Mouse (Mus musculus) hindbrain, embryonic 12.5 days (tissue): ENCODE measurements around the gene Sema3g. TPM values are rescaled to one million over a fixed set of nuclear protein-coding genes. Genes with fewer than 3 reads are reported as not detected.

Source experiments
- ATAC-seq: fragments of 200-750 bp; cut with Nextera tagmentation; 2 replicates; pipeline ENCODE4 v1.8.0; 2017; ENCODE audit warnings: moderate TSS enrichment; ENCODE audit not compliant: low FRiP score
- H3K27ac ChIP-seq: fragments of 300-500 bp; sonication (generic); 2 replicates; pipeline ENCODE4 v1.5.1; 2016; ENCODE audit warnings: mild to moderate bottlenecking
- H3K27me3 ChIP-seq: fragments of 300-500 bp; sonication (generic); 2 replicates; pipeline ENCODE4 v1.6.1; 2016; ENCODE audit warnings: mild to moderate bottlenecking
- H3K36me3 ChIP-seq: fragments of 300-500 bp; sonication (generic); 2 replicates; pipeline ENCODE4 v1.6.1; 2016; ENCODE audit warnings: mild to moderate bottlenecking
- H3K4me1 ChIP-seq: fragments of 300-500 bp; sonication (generic); 2 replicates; pipeline ENCODE4 v1.6.1; 2016
- H3K4me2 ChIP-seq: fragments of 300-500 bp; sonication (generic); replicated peaks from 2 replicates; pipeline ENCODE4 v1.6.1; 2016; ENCODE audit warnings: mild to moderate bottlenecking
- H3K4me3 ChIP-seq: fragments of 300-500 bp; sonication (generic); 2 replicates; pipeline ENCODE4 v1.5.1; 2016; ENCODE audit warnings: mild to moderate bottlenecking
- H3K9ac ChIP-seq: fragments of 300-500 bp; sonication (generic); 2 replicates; pipeline ENCODE4 v1.6.1; 2016; ENCODE audit warnings: mild to moderate bottlenecking, moderate library complexity
- H3K9me3 ChIP-seq: fragments of 300-500 bp; sonication (generic); replicated peaks from 2 replicates; pipeline ENCODE4 v1.6.1; 2016; ENCODE audit warnings: mild to moderate bottlenecking
- WGBS: fragments of 180-500 bp; shearing (Covaris S2); methylation state at CpG from one replicate; pipeline ENCODE4 v1.1.7; 2016; 5-methylcytosine and 5-hydroxymethylcytosine counted together
- polyA plus RNA-seq: library from polyadenylated mRNA; unstranded; fragments of >200 nt; fragmentation: Nextera tagmentation; extraction: Ambion mirVana; gene quantifications from 2 replicates; pipeline ENCODE4 v1.2.1, GENCODE M21; 2016

Sema3g gene
- polyA plus RNA-seq, 1 experiment from 2014 or later, result 0.79 TPM

DNA sequence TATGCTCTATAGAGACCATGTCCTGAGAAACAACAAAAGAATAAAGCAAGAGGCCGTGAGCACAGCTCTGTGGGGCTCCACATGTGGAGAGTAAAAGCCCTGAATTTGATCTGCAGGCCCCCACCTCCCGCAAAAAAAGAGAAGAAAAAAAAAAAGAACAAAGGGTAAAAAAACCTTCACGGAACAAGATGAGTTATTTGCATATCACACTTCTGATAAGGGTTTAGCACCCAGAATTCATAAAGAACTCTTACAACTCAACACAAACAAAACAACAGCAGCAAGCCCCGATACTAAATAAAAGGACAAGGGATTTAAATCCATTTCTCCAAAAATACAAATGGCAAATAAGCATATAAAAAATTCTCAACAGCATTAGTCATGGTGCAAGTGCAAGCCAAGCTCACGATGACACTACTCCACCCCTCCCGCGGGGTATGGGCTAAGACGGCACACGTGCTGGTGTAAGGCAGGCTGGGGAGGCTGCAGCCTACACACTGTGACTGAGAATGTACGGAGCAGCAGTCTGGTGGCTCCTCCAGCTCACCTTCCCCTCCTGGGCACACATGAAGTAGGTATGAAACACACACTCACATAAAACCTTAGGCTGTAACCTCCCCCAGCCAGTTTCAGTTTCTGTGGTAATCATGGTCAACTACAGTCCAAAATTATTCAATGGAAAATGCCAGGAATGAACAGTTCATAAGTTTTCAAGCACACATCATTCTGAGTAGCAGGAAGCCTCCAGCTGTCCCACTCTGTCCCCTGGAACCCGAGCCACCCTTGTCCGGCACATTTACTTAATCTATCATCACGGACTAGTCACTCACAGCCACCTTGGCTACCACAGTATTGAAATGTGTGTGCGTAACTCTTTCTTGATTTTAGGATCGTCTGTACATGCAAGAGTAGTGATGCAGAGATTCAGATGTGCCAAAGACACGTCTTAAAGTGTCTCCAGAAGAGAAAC is 19.8 kb upstream of the Sema3g start:
- peaks cover 80% of the 10 kb centered on the region for H3K36me3 ChIP-seq

GRCm38 (mm10) chr14:31199599-31199998 is 18.1 kb upstream of the Sema3g start:
- Histone ChIP-seq H3K36me3 (peaks cover 81% of the 10 kb centered on the region), H3K27ac (no peak overlapping the region), H3K4me3 (no peak overlapping the region), H3K4me2 (no peak overlapping the region), H3K9me3 (no peaks in the 10 kb centered on the region), H3K9ac (no peak overlapping the region), H3K4me1 (peaks cover 18% of the 10 kb centered on the region), H3K27me3 (no peaks in the 10 kb centered on the region)
- WGBS, result 97% methylated on average over 7 of the region's 7 CpGs
- ATAC-seq, result no peak

More for the DNA sequence above, 19.8 kb upstream of the Sema3g start:
- Histone ChIP-seq H3K9ac (no peak overlapping the region), H3K4me1 (peaks cover 9% of the 10 kb centered on the region), H3K9me3 (no peaks in the 10 kb centered on the region), H3K4me3 (no peak overlapping the region), H3K4me2 (no peak overlapping the region), H3K27ac (no peak overlapping the region), H3K27me3 (no peaks in the 10 kb centered on the region)
- 68% methylated on average over 16 of the region's 16 CpGs for WGBS
- no peak for ATAC-seq

DNA sequence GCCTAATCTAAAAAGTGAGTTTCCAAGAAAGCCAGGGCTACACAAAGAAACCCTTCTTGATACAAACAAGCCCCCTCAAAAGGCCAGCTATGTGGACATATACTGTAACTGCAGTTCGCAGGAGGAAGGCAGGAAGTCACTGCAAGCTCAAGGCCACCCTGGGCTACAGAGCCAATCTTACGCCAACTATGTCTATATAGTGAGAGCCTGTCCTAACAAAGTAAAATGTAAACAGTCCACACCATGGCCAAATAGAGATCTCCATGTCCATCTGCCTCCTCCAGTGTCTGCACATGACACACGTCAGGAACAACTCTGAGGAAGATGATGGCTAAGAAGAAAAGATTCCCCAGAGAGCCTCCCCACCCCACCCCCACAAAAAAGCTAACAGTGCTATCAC is 17.6 kb upstream of the Sema3g start:
- 78% methylated on average over 3 of the region's 3 CpGs for WGBS
- H3K36me3 ChIP-seq, result peaks cover 77% of the 10 kb centered on the region
- H3K27me3 ChIP-seq, result no peaks in the 10 kb centered on the region

DNA sequence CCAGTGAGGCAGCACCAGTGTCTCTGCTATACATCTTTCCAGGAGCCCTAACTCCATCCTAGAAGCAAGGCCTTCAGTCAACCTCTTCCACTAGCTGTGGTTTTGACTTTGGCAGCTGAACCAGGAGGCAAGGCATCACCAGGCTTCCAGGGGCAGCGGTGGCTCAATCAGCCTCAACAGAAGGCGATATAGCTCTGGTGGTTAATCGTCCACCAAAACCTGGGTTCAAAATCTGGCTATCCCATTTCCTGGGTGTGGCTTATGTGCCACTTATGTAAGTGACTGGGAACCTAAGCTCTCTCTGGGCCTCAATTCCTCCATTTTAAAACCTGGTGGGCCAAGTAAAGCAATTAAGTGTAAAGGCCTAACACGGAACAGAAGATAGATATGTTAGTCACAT is 12.8 kb upstream of the Sema3g start:
- 83% methylated on average over 4 of the region's 4 CpGs for WGBS

More for the DNA sequence above, 17.6 kb upstream of the Sema3g start:
- Histone ChIP-seq H3K9ac (no peak overlapping the region), H3K9me3 (no peaks in the 10 kb centered on the region), H3K4me2 (no peak overlapping the region), H3K4me1 (peaks cover 22% of the 10 kb centered on the region), H3K27ac (no peak overlapping the region), H3K4me3 (no peak overlapping the region)
- no peak for ATAC-seq

GRCm38 (mm10) chr14:31205244-31205561 is 12.5 kb upstream of the Sema3g start:
- ATAC-seq, result no peak
- H3K9ac ChIP-seq, result peak overlapping the region; percentile 92
- H3K27me3 ChIP-seq, result no peaks in the 10 kb centered on the region
- H3K9me3 ChIP-seq, result no peaks in the 10 kb centered on the region
- H3K36me3 ChIP-seq, result peaks cover 39% of the 10 kb centered on the region
- H3K27ac ChIP-seq, result peak overlapping the region; percentile 88
- WGBS, result 22% methylated on average over 8 of the region's 8 CpGs
- H3K4me3 ChIP-seq, result peak overlapping the region; percentile 78
- peak overlapping the region; percentile 97 for H3K4me2 ChIP-seq
- H3K4me1 ChIP-seq, result peaks cover 26% of the 10 kb centered on the region

More for the DNA sequence above, 12.8 kb upstream of the Sema3g start:
- H3K4me2 ChIP-seq, result peak overlapping the region; percentile 97
- H3K27me3 ChIP-seq, result no peaks in the 10 kb centered on the region
- peaks cover 26% of the 10 kb centered on the region for H3K4me1 ChIP-seq
- H3K27ac ChIP-seq, result peak overlapping the region; percentile 88; the same call in 1 of the 2 replicates
- peaks cover 43% of the 10 kb centered on the region for H3K36me3 ChIP-seq
- H3K9me3 ChIP-seq, result no peaks in the 10 kb centered on the region
- H3K4me3 ChIP-seq, result peak overlapping the region; percentile 78
- no peak for ATAC-seq
- peak overlapping the region; percentile 92 for H3K9ac ChIP-seq

DNA sequence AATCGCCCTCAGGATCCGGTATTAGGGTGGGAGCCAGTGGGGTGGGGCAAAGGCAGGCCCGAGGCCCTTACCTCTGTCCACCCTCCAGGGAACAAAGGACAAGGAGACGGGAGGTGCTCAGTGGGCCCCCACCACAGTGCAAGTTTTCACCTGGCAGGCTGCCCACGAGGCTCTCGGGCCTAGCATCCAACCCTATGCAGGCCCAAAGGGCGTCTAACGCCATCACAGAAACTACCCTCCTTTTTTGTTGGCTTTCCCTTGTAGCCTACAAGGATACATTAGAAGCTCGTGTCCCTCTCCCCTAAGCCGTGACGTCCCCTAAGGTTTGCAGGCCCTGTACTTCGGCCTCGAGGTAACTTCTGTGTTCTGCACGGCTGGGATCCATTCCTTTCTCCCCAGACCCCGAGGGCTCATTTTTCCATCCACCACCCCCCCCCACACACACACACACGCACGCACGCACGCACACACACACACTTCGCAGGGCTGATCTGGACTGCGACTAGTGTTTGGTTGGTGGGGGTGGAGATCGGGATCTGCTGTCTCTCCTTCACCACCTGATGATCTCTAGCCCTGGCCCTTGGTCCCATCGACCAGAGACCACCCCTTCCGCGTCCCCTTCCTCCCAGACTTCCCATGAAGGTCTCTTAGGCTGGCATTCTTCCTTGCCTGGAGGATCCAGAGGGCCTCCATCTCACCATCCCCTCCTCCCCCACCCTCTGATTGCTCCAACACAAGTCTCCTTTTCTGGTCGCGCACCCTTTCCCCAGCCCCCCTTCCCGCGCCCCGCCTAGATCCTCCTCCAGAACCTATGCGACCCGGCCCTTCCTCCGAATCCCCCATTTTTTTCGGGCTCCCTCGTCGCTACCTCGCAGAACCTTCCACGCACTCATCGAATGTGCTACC is 11.8 kb upstream of the Sema3g start:
- WGBS, result 2% methylated on average over 39 of the region's 39 CpGs

DNA sequence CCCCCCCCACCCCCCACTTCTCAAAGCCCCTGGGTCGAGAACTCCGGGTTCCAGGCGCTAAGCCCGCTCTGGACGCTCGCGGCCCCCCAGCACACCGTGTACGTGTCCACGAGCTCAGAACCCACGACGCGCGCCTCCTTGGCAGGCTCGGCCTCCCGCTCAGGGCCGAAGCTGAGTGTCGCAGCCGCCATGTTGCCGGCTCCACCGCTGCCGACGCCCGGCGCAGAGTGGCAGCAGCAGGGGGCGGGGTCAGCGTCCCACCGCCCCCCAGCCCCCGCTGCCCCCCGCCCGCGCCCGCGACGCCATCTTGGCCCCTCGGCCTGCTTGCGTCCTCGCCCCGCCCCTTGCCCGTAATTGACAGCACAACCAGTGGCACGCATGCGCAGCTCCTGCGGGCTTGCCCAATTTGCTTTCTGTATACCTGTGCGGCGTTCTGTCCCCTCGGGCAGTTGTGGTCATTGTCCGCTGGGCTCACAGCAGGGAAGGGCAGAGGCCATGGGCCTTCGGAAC is 11.1 kb upstream of the Sema3g start:
- peak overlapping the region; percentile 88 for H3K27ac ChIP-seq
- no peaks in the 10 kb centered on the region for H3K9me3 ChIP-seq
- peaks cover 26% of the 10 kb centered on the region for H3K4me1 ChIP-seq
- peak overlapping the region; percentile 97 for H3K4me2 ChIP-seq
- peaks cover 27% of the 10 kb centered on the region for H3K36me3 ChIP-seq
- WGBS, result under 1% methylated on average over 48 of the region's 48 CpGs
- peak overlapping the region; percentile 78 for H3K4me3 ChIP-seq
- H3K27me3 ChIP-seq, result no peaks in the 10 kb centered on the region
- peak overlapping the region; percentile 92 for H3K9ac ChIP-seq
- ATAC-seq, result peak; percentile 69

More for the DNA sequence above, 11.8 kb upstream of the Sema3g start:
- Histone ChIP-seq H3K27ac (peak overlapping the region; percentile 88), H3K9ac (peak overlapping the region; percentile 92), H3K27me3 (no peaks in the 10 kb centered on the region), H3K4me1 (peaks cover 26% of the 10 kb centered on the region), H3K4me3 (peak overlapping the region; percentile 78), H3K9me3 (no peaks in the 10 kb centered on the region), H3K4me2 (peak overlapping the region; percentile 97), H3K36me3 (peaks cover 33% of the 10 kb centered on the region)
- peak; percentile 75 for ATAC-seq

- Histone ChIP-seq H3K9me3 (no peaks in the 10 kb centered on the region), H3K4me3 (peak overlapping the region; percentile 78), H3K4me1 (peaks cover 26% of the 10 kb centered on the region), H3K27ac (peak overlapping the region; percentile 88), H3K9ac (peak overlapping the region; percentile 92), H3K4me2 (peak overlapping the region; percentile 97), H3K36me3 (peaks cover 19% of the 10 kb centered on the region), H3K27me3 (no peaks in the 10 kb centered on the region)
- ATAC-seq, result peak; percentile 35
- 81% methylated on average over 13 of the region's 13 CpGs for WGBS
These were observed 10.4 kb upstream of the Sema3g start for GRCm38 (mm10) chr14:31207070-31207830.

DNA sequence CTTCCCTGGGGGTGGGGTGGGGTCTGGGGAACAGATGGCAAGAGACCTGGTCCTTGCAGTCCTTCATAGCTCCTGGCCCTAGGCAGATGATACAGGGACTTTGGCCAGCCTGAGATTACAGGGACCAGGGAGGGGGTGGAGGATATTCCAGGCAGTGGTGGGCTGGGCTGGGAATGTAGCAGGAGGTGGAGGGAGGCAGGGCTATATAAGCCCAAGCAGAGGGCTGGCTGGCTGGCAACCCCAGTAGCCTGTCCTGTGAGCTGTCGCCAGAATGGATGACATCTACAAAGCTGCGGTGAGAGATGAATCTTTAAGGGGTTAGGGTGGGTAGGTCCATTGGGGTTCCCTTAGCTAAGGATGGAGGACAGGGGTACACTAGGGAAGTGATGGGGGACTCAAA is 9.6 kb upstream of the Sema3g start, which contains the start of gene Tnnc1:
Gene Tnnc1 (plus strand): TSS at position 229 of the 400 bp plus-strand sequence.
- Histone ChIP-seq H3K27me3 (no peaks in the 10 kb centered on the region), H3K9me3 (no peaks in the 10 kb centered on the region), H3K36me3 (peaks cover 11% of the 10 kb centered on the region), H3K9ac (peak within 1 kb of the TSS; percentile 92), H3K27ac (peak within 1 kb of the TSS; percentile 88; the same call in 1 of the 2 replicates), H3K4me2 (peak within 1 kb of the TSS; percentile 97), H3K4me3 (peak within 1 kb of the TSS; percentile 78; the same call in 1 of the 2 replicates), H3K4me1 (peaks cover 26% of the 10 kb centered on the region)
- no peak for ATAC-seq
- 79% methylated on average over 2 of the region's 2 CpGs for WGBS

- H3K9ac ChIP-seq, result no peak overlapping the region
- WGBS, result 76% methylated on average over 4 of the region's 4 CpGs
- H3K27me3 ChIP-seq, result peaks cover under 1% of the 10 kb centered on the region; the same call in 1 of the 2 replicates
- H3K36me3 ChIP-seq, result peaks cover under 1% of the 10 kb centered on the region
- H3K4me3 ChIP-seq, result no peak overlapping the region
- no peaks in the 10 kb centered on the region for H3K9me3 ChIP-seq
- peaks cover 22% of the 10 kb centered on the region for H3K4me1 ChIP-seq
- H3K27ac ChIP-seq, result no peak overlapping the region
- no peak for ATAC-seq
- no peak overlapping the region for H3K4me2 ChIP-seq
These were observed 8.5 kb upstream of the Sema3g start for GRCm38 (mm10) chr14:31209133-31209557.

GRCm38 (mm10) chr14:31211854-31212253 is 5.8 kb upstream of the Sema3g start:
- Histone ChIP-seq H3K4me2 (no peak overlapping the region), H3K27ac (no peak overlapping the region), H3K4me1 (peaks cover 14% of the 10 kb centered on the region), H3K4me3 (no peak overlapping the region), H3K27me3 (peaks cover 7% of the 10 kb centered on the region), H3K9me3 (no peaks in the 10 kb centered on the region), H3K9ac (no peak overlapping the region), H3K36me3 (no peaks in the 10 kb centered on the region)
- 87% methylated on average over 6 of the region's 6 CpGs for WGBS
- ATAC-seq, result no peak
